Mouse (Mus musculus): ENCODE results near the gene Ncor2. TPM values are rescaled to one million over a fixed set of nuclear protein-coding genes. Genes with fewer than 3 reads are reported as not detected.

Ncor2 gene
- total and polyA plus RNA-seq, 2 experiments: 7.1 to 15.0 TPM

GRCm38 (mm10) chr5:125066479-125067471 lies 112.2 kb downstream of the Ncor2 start:
- no peak overlapping the region for H3K4me3 ChIP-seq (ENCODE audit: insufficient read depth, low read depth, low read length)
- H3K4me1 ChIP-seq (ENCODE audit: control insufficient read depth, insufficient read depth, low read length): peaks cover 10% of the 10 kb centered on the region
- DNase-seq (ENCODE audit: extremely low read depth, low read depth, low spot score): peak; percentile 28
- no peak overlapping the region for H3K9ac ChIP-seq (ENCODE audit: low read depth, low read length)
- no peaks in the 10 kb centered on the region for H3K27me3 ChIP-seq (ENCODE audit: control insufficient read depth, insufficient read depth, low read length)
- no peaks in the 10 kb centered on the region for H3K36me3 ChIP-seq (ENCODE audit: control insufficient read depth, insufficient read depth, low read length)
- no peak for TF ChIP-seq POLR2A (IDR thresholded peaks at IDR 0.05; ENCODE audit: extremely low read depth, insufficient read depth, low read length)
- peak; percentile 98 for TF ChIP-seq CTCF (IDR thresholded peaks at IDR 0.05; ENCODE audit: low read depth, low read length)
- 92% methylated on average over 13 of the region's 13 CpGs for whole genome bisulfite sequencing
- H3K27ac ChIP-seq (replicated peaks; ENCODE audit: insufficient read depth, low read depth, low read length): no peak overlapping the region
- peaks cover 5% of the 10 kb centered on the region; the same call in 1 of the 2 replicates for H3K79me2 ChIP-seq (ENCODE audit: control insufficient read depth, insufficient read depth, low read length)

GRCm38 (mm10) chr5:125063015-125063414 lies 116.0 kb downstream of the Ncor2 start:
- 92% methylated on average over 17 of the region's 17 CpGs for WGBS
- Histone ChIP-seq H3K27ac (replicated peaks; ENCODE audit: insufficient read depth, low read depth, low read length) (no peak overlapping the region), H3K36me3 (ENCODE audit: control insufficient read depth, insufficient read depth, low read length) (no peaks in the 10 kb centered on the region), H3K79me2 (ENCODE audit: control insufficient read depth, insufficient read depth, low read length) (0 out of 2 replicates have a peak, but pooled peaks cover 5% of the 10 kb centered on the region), H3K9ac (ENCODE audit: low read depth, low read length) (no peak overlapping the region), H3K4me1 (ENCODE audit: control insufficient read depth, insufficient read depth, low read length) (peaks cover 5% of the 10 kb centered on the region), H3K4me3 (ENCODE audit: insufficient read depth, low read depth, low read length) (no peak overlapping the region), H3K27me3 (ENCODE audit: control insufficient read depth, insufficient read depth, low read length) (no peaks in the 10 kb centered on the region)
- DNase-seq (ENCODE audit: extremely low read depth, low read depth, low spot score): no peak
- no peak for TF ChIP-seq CTCF (IDR thresholded peaks at IDR 0.05; ENCODE audit: low read depth, low read length)
- TF ChIP-seq POLR2A (IDR thresholded peaks at IDR 0.05; ENCODE audit: extremely low read depth, insufficient read depth, low read length): no peak

- H3K36me3 ChIP-seq (ENCODE audit: control insufficient read depth, insufficient read depth, low read length): no peaks in the 10 kb centered on the region; the same call in 1 of the 2 replicates
- H3K27ac ChIP-seq (replicated peaks; ENCODE audit: insufficient read depth, low read depth, low read length): peak overlapping the region; percentile 80
- peak; percentile 62 for DNase-seq (ENCODE audit: extremely low read depth, low read depth, low spot score)
- TF ChIP-seq CTCF (IDR thresholded peaks at IDR 0.05; ENCODE audit: low read depth, low read length): no peak
- no peak for TF ChIP-seq POLR2A (IDR thresholded peaks at IDR 0.05; ENCODE audit: extremely low read depth, insufficient read depth, low read length)
- H3K4me1 ChIP-seq (ENCODE audit: control insufficient read depth, insufficient read depth, low read length): peaks cover 29% of the 10 kb centered on the region
- WGBS: 8% methylated on average over 27 of the region's 29 CpGs
- peak overlapping the region; percentile 56 for H3K4me3 ChIP-seq (ENCODE audit: insufficient read depth, low read depth, low read length)
- H3K79me2 ChIP-seq (ENCODE audit: control insufficient read depth, insufficient read depth, low read length): no peaks in the 10 kb centered on the region; the same call in 1 of the 2 replicates
- no peaks in the 10 kb centered on the region for H3K27me3 ChIP-seq (ENCODE audit: control insufficient read depth, insufficient read depth, low read length)
- peak overlapping the region; percentile 63 for H3K9ac ChIP-seq (ENCODE audit: low read depth, low read length)
Measured at GRCm38 (mm10) chr5:125058267-125058668, 120.8 kb downstream of the Ncor2 start.

GRCm38 (mm10) chr5:125057555-125058266 lies 121.3 kb downstream of the Ncor2 start:
- TF ChIP-seq CTCF (IDR thresholded peaks at IDR 0.05; ENCODE audit: low read depth, low read length) (no peak), POLR2A (IDR thresholded peaks at IDR 0.05; ENCODE audit: extremely low read depth, insufficient read depth, low read length) (no peak)
- Histone ChIP-seq H3K4me1 (ENCODE audit: control insufficient read depth, insufficient read depth, low read length) (peaks cover 31% of the 10 kb centered on the region), H3K27me3 (ENCODE audit: control insufficient read depth, insufficient read depth, low read length) (no peaks in the 10 kb centered on the region), H3K36me3 (ENCODE audit: control insufficient read depth, insufficient read depth, low read length) (no peaks in the 10 kb centered on the region; the same call in 1 of the 2 replicates), H3K9ac (ENCODE audit: low read depth, low read length) (peak overlapping the region; percentile 63), H3K27ac (replicated peaks; ENCODE audit: insufficient read depth, low read depth, low read length) (peak overlapping the region; percentile 80), H3K4me3 (ENCODE audit: insufficient read depth, low read depth, low read length) (peak overlapping the region; percentile 56), H3K79me2 (ENCODE audit: control insufficient read depth, insufficient read depth, low read length) (no peaks in the 10 kb centered on the region; the same call in 1 of the 2 replicates)
- 51% methylated on average over 29 of the region's 29 CpGs for WGBS
- DNase-seq (ENCODE audit: extremely low read depth, low read depth, low spot score): no peak

- peak overlapping the region; percentile 56; the same call in 1 of the 2 replicates for H3K4me3 ChIP-seq (ENCODE audit: insufficient read depth, low read depth, low read length)
- DNase-seq (ENCODE audit: extremely low read depth, low read depth, low spot score): peak; percentile 73
- WGBS: 32% methylated on average over 19 of the region's 19 CpGs
- H3K79me2 ChIP-seq (ENCODE audit: control insufficient read depth, insufficient read depth, low read length): peaks cover 5% of the 10 kb centered on the region; the same call in 1 of the 2 replicates
- peak overlapping the region; percentile 24 for H3K27ac ChIP-seq (replicated peaks; ENCODE audit: insufficient read depth, low read depth, low read length)
- TF ChIP-seq POLR2A (IDR thresholded peaks at IDR 0.05; ENCODE audit: extremely low read depth, insufficient read depth, low read length) (no peak), CTCF (IDR thresholded peaks at IDR 0.05; ENCODE audit: low read depth, low read length) (no peak)
- H3K9ac ChIP-seq (ENCODE audit: low read depth, low read length): peak overlapping the region; percentile 41
- peaks cover 31% of the 10 kb centered on the region for H3K4me1 ChIP-seq (ENCODE audit: control insufficient read depth, insufficient read depth, low read length)
- no peaks in the 10 kb centered on the region for H3K27me3 ChIP-seq (ENCODE audit: control insufficient read depth, insufficient read depth, low read length)
- H3K36me3 ChIP-seq (ENCODE audit: control insufficient read depth, insufficient read depth, low read length): no peaks in the 10 kb centered on the region; the same call in 1 of the 2 replicates
Measured at GRCm38 (mm10) chr5:125056696-125057554, 122.1 kb downstream of the Ncor2 start.
